Mouse (Mus musculus): ENCODE data around the gene Pde10a.
A peak's percentile ranks its signal among the peaks of the same experiment; 100 is the strongest.

Gene Pde10a

GRCm38 (mm10) chr17:9023198-9023942 lies 498.2 kb downstream of the Pde10a start:
- Histone ChIP-seq H3K4me1 (replicated peaks; ENCODE audit: low read depth, low read length) (peaks cover 10% of the 10 kb centered on the region), H3K36me3 (ENCODE audit: insufficient read depth, low read length) (no peaks in the 10 kb centered on the region), H3K9me3 (ENCODE audit: low read length) (peaks cover 12% of the 10 kb centered on the region), H3K27me3 (ENCODE audit: insufficient read depth, low read length) (no peaks in the 10 kb centered on the region), H3K4me3 (replicated peaks; ENCODE audit: low read length) (0 out of 2 replicates have a peak overlapping the region, but pooled peaks have one; percentile 13)
- TF ChIP-seq POU5F1 (IDR thresholded peaks at IDR 0.05; ENCODE audit: borderline replicate concordance, low read length) (no peak), NANOG (IDR thresholded peaks at IDR 0.05; ENCODE audit: borderline replicate concordance, low read length) (no peak), CTCF (conservative IDR thresholded peaks at IDR 0.05; ENCODE audit: low read length) (no peak; the same call in 1 of the 2 replicates)

GRCm38 (mm10) chr17:9030181-9030580 lies 505.0 kb downstream of the Pde10a start:
- no peak overlapping the region for H3K4me3 ChIP-seq (replicated peaks; ENCODE audit: low read length)
- peaks cover 17% of the 10 kb centered on the region for H3K4me1 ChIP-seq (replicated peaks; ENCODE audit: low read depth, low read length)
- peaks cover 4% of the 10 kb centered on the region; the same call in 1 of the 2 replicates for H3K27me3 ChIP-seq (ENCODE audit: insufficient read depth, low read length)
- H3K36me3 ChIP-seq (ENCODE audit: insufficient read depth, low read length) = no peaks in the 10 kb centered on the region
- TF ChIP-seq CTCF (conservative IDR thresholded peaks at IDR 0.05; ENCODE audit: low read length) = 0 out of 2 replicates have a peak, but pooled peaks have one; percentile 6
- no peak for TF ChIP-seq POU5F1 (IDR thresholded peaks at IDR 0.05; ENCODE audit: borderline replicate concordance, low read length)
- TF ChIP-seq NANOG (IDR thresholded peaks at IDR 0.05; ENCODE audit: borderline replicate concordance, low read length) = no peak
- H3K9me3 ChIP-seq (ENCODE audit: low read length) = no peaks in the 10 kb centered on the region; the same call in 1 of the 2 replicates

- H3K27me3 ChIP-seq (ENCODE audit: insufficient read depth, low read length) = peaks cover 4% of the 10 kb centered on the region; the same call in 1 of the 2 replicates
- no peaks in the 10 kb centered on the region for H3K36me3 ChIP-seq (ENCODE audit: insufficient read depth, low read length)
- peaks cover 26% of the 10 kb centered on the region for H3K4me1 ChIP-seq (replicated peaks; ENCODE audit: low read depth, low read length)
- TF ChIP-seq CTCF (conservative IDR thresholded peaks at IDR 0.05; ENCODE audit: low read length) (peak; percentile 93), NANOG (IDR thresholded peaks at IDR 0.05; ENCODE audit: borderline replicate concordance, low read length) (no peak)
- no peaks in the 10 kb centered on the region; the same call in 1 of the 2 replicates for H3K9me3 ChIP-seq (ENCODE audit: low read length)
- H3K4me3 ChIP-seq (replicated peaks; ENCODE audit: low read length) = no peak overlapping the region
These were observed 506.3 kb downstream of the Pde10a start for GRCm38 (mm10) chr17:9031241-9032141.

GRCm38 (mm10) chr17:9032362-9033044 lies 507.3 kb downstream of the Pde10a start:
- peaks cover 8% of the 10 kb centered on the region for H3K9me3 ChIP-seq (ENCODE audit: low read length)
- peaks cover 26% of the 10 kb centered on the region for H3K4me1 ChIP-seq (replicated peaks; ENCODE audit: low read depth, low read length)
- no peaks in the 10 kb centered on the region for H3K36me3 ChIP-seq (ENCODE audit: insufficient read depth, low read length)
- peaks cover 4% of the 10 kb centered on the region; the same call in 1 of the 2 replicates for H3K27me3 ChIP-seq (ENCODE audit: insufficient read depth, low read length)
- TF ChIP-seq POU5F1 (IDR thresholded peaks at IDR 0.05; ENCODE audit: borderline replicate concordance, low read length) = no peak
- TF ChIP-seq NANOG (IDR thresholded peaks at IDR 0.05; ENCODE audit: borderline replicate concordance, low read length) = no peak
- TF ChIP-seq CTCF (conservative IDR thresholded peaks at IDR 0.05; ENCODE audit: low read length) = no peak
- no peak overlapping the region for H3K4me3 ChIP-seq (replicated peaks; ENCODE audit: low read length)

GRCm38 (mm10) chr17:9033511-9033910 lies 508.3 kb downstream of the Pde10a start:
- Histone ChIP-seq H3K36me3 (ENCODE audit: insufficient read depth, low read length) (no peaks in the 10 kb centered on the region), H3K4me3 (replicated peaks; ENCODE audit: low read length) (no peak overlapping the region), H3K4me1 (replicated peaks; ENCODE audit: low read depth, low read length) (peaks cover 26% of the 10 kb centered on the region), H3K27me3 (ENCODE audit: insufficient read depth, low read length) (peaks cover 4% of the 10 kb centered on the region; the same call in 1 of the 2 replicates), H3K9me3 (ENCODE audit: low read length) (peaks cover 15% of the 10 kb centered on the region)
- no peak for TF ChIP-seq POU5F1 (IDR thresholded peaks at IDR 0.05; ENCODE audit: borderline replicate concordance, low read length)
- no peak for TF ChIP-seq CTCF (conservative IDR thresholded peaks at IDR 0.05; ENCODE audit: low read length)
- no peak for TF ChIP-seq NANOG (IDR thresholded peaks at IDR 0.05; ENCODE audit: borderline replicate concordance, low read length)

GRCm38 (mm10) chr17:9035561-9036348 lies 510.6 kb downstream of the Pde10a start:
- Histone ChIP-seq H3K36me3 (ENCODE audit: insufficient read depth, low read length) (no peaks in the 10 kb centered on the region), H3K27me3 (ENCODE audit: insufficient read depth, low read length) (peaks cover 4% of the 10 kb centered on the region; the same call in 1 of the 2 replicates), H3K4me3 (replicated peaks; ENCODE audit: low read length) (no peak overlapping the region), H3K9me3 (ENCODE audit: low read length) (peaks cover 21% of the 10 kb centered on the region), H3K4me1 (replicated peaks; ENCODE audit: low read depth, low read length) (peaks cover 26% of the 10 kb centered on the region)
- peak; percentile 63; the same call in 1 of the 2 replicates for TF ChIP-seq NANOG (IDR thresholded peaks at IDR 0.05; ENCODE audit: borderline replicate concordance, low read length)
- no peak for TF ChIP-seq CTCF (conservative IDR thresholded peaks at IDR 0.05; ENCODE audit: low read length)
